Comparison of ENCODE assay signal across 17 mouse cellular contexts in the genomic region with DNA sequence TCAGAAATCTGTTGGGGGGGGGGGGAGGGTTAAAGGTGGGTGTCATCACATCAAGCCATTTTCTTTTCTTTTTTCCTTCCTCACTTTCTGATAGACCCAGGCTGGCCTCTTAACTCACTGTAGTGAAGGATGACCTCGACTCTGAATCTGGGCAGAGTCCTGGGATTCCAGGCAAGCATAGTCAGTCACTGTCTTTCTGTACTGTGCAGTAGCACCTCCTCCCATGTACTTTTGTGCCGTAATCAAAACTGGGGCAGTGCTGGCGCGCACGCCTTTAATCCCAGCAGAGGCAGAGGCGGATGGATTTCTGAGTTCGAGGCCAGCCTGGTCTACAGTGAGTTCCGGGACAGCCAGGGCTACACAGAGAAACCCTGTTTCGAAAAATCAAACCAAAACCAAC. TPM values are rescaled to one million over a fixed set of nuclear protein-coding genes. Genes with fewer than 3 reads are reported as not detected.
DNase-seq lines count a peak whose midpoint lies in the region; ATAC-seq and TF ChIP-seq lines count a peak whose summit lies in the region.
"Had no signal": no experiment of that assay in that cellular context is flagged by ENCODE, and none has a peak within 500 bp of the region (broad histone marks: within the 10 kb centered on the region; RNA-seq: fewer than 3 reads in every experiment).

No protein-coding gene starts in this region.

- no peak overlapping the region for H3K4me3 ChIP-seq in intestine, postnatal 0 days (ENCODE audit: low read depth, low read length)
- H3K4me3 ChIP-seq in intestine, embryonic 16.5 days (ENCODE audit: low read length): no peak overlapping the region
- H3K4me3 ChIP-seq: embryonic facial prominence, embryonic 13.5 days; hindbrain, embryonic 10.5 days; liver, embryonic 13.5 days; midbrain, embryonic 15.5 days had no signal

- no peaks in the 10 kb centered on the region for H3K9me3 ChIP-seq in intestine, postnatal 0 days (ENCODE audit: control insufficient read depth)
- H3K9me3 ChIP-seq in intestine, embryonic 16.5 days (ENCODE audit: control insufficient read depth, low read length): no peaks in the 10 kb centered on the region
- H3K9me3 ChIP-seq: liver, embryonic 13.5 days; midbrain, embryonic 15.5 days had no signal

- no peak overlapping the region for H3K9ac ChIP-seq in intestine, postnatal 0 days (ENCODE audit: low read depth, low read length)
- no peak overlapping the region for H3K9ac ChIP-seq in intestine, embryonic 16.5 days (ENCODE audit: low read depth, low read length)
- H3K9ac ChIP-seq: embryonic facial prominence, embryonic 13.5 days; liver, embryonic 13.5 days; midbrain, embryonic 15.5 days had no signal

- DNase-seq in adrenal gland, adult (ENCODE audit: inconsistent age in 2 of 2, low spot score in 1 of 2): peak; percentile 68 to 85
- no peak for DNase-seq in adrenal gland, postnatal 4 days (ENCODE audit: low spot score in 2 of 2)
- DNase-seq in adrenal gland, postnatal 10 days: peak; percentile 51
- DNase-seq in kidney, postnatal 14 days: peak; percentile 22
- no peak for DNase-seq in retina, postnatal 1 day
- DNase-seq: cerebellum, postnatal 36 days; heart, adult 11 months; liver, embryonic 13.5 days; lung, postnatal 4 days; thymus, adult 18-20 months had no signal

- H3K36me3 ChIP-seq in intestine, postnatal 0 days (ENCODE audit: control insufficient read depth, insufficient read depth): peaks cover 24% of the 10 kb centered on the region
- peaks cover 2% of the 10 kb centered on the region; the same call in 1 of the 2 replicates for H3K36me3 ChIP-seq in intestine, embryonic 16.5 days (ENCODE audit: control insufficient read depth, insufficient read depth, low read length)

- no peak for TF ChIP-seq CTCF in intestine, postnatal 0 days (IDR thresholded peaks at IDR 0.05; ENCODE audit: low read depth)

- peak; percentile 37; the same call in 1 of the 2 replicates for ATAC-seq in intestine, postnatal 0 days
- no peak for ATAC-seq in intestine, embryonic 16.5 days
- ATAC-seq in megakaryocyte, adult 5-6 weeks (ENCODE audit: poor library complexity, severe bottlenecking): no peak
- ATAC-seq: forebrain, embryonic 16.5 days; midbrain, embryonic 15.5 days had no signal

- no peaks in the 10 kb centered on the region for H3K4me1 ChIP-seq in intestine, postnatal 0 days (replicated peaks; ENCODE audit: control insufficient read depth, insufficient read depth, low read length)
- H3K4me1 ChIP-seq in intestine, embryonic 16.5 days (ENCODE audit: control insufficient read depth, insufficient read depth, low read length): 0 out of 2 replicates have a peak, but pooled peaks cover 4% of the 10 kb centered on the region
- H3K4me1 ChIP-seq: midbrain, embryonic 15.5 days had no signal

- no peak overlapping the region for H3K4me2 ChIP-seq in intestine, postnatal 0 days (replicated peaks; ENCODE audit: low read depth)
- H3K4me2 ChIP-seq in intestine, embryonic 16.5 days (ENCODE audit: low read depth, low read length): no peak overlapping the region
- H3K4me2 ChIP-seq: embryonic facial prominence, embryonic 13.5 days; liver, embryonic 13.5 days; midbrain, embryonic 15.5 days had no signal

- no peaks in the 10 kb centered on the region for H3K27me3 ChIP-seq in intestine, postnatal 0 days (replicated peaks; ENCODE audit: control insufficient read depth, insufficient read depth, low read length)
- H3K27me3 ChIP-seq in intestine, embryonic 16.5 days (replicated peaks; ENCODE audit: control insufficient read depth, insufficient read depth, low read length): no peaks in the 10 kb centered on the region
- H3K27me3 ChIP-seq: embryonic facial prominence, embryonic 13.5 days; liver, embryonic 13.5 days; midbrain, embryonic 15.5 days had no signal

- no peak overlapping the region for H3K27ac ChIP-seq in intestine, postnatal 0 days (ENCODE audit: low read depth, low read length)
- no peak overlapping the region for H3K27ac ChIP-seq in intestine, embryonic 16.5 days (ENCODE audit: low read length)
- H3K27ac ChIP-seq: embryonic facial prominence, embryonic 13.5 days; hindbrain, embryonic 10.5 days; liver, embryonic 13.5 days; midbrain, embryonic 15.5 days had no signal

- WGBS in intestine, postnatal 0 days: 79% methylated on average over 9 of the region's 9 CpGs
- WGBS in intestine, embryonic 16.5 days: 82% methylated on average over 9 of the region's 9 CpGs

RNA-seq across cellular contexts. Expression of a gene that starts 16.4 kb away (rescaled TPM):
- total RNA-seq in adrenal gland, postnatal 4 days (2021): 1 to 10 TPM; 3.8 to 4.4 TPM
- 1.3 and 1.6 TPM in 2 replicates for polyA plus RNA-seq in intestine, postnatal 0 days (2015; fragmentation: Nextera tagmentation; extraction: Ambion mirVana)
- polyA plus RNA-seq in intestine, embryonic 16.5 days (2015; fragmentation: Nextera tagmentation; extraction: Ambion mirVana): 1.1 and 1.3 TPM in 2 replicates
- total RNA-seq in adrenal gland, postnatal 10 days (2021): 1 to 10 TPM; 4.2 to 7.4 TPM
- not detected in 2 replicates for total RNA-seq in megakaryocyte, adult 5-6 weeks (2015)
- total RNA-seq in megakaryocyte, adult 5-6 weeks (2017): 1.3 TPM in 1 of 2 replicates, not detected in the other

RNA-seq across cellular contexts. Expression of a gene that starts 31.4 kb away (rescaled TPM):
- total RNA-seq in adrenal gland, postnatal 4 days (2021): 100 to 1,000 TPM; 188 to 206 TPM
- 159 and 175 TPM in 2 replicates for polyA plus RNA-seq in intestine, postnatal 0 days (2015; fragmentation: Nextera tagmentation; extraction: Ambion mirVana)
- 271 and 297 TPM in 2 replicates for polyA plus RNA-seq in intestine, embryonic 16.5 days (2015; fragmentation: Nextera tagmentation; extraction: Ambion mirVana)
- total RNA-seq in adrenal gland, postnatal 10 days (2021): 100 to 1,000 TPM; 142 to 146 TPM
- total RNA-seq in megakaryocyte, adult 5-6 weeks (2015): 174 and 182 TPM in 2 replicates
- total RNA-seq in megakaryocyte, adult 5-6 weeks (2017): 86.5 and 88.9 TPM in 2 replicates

RNA-seq across cellular contexts. Expression of a gene that starts 31.7 kb away (rescaled TPM):
- total RNA-seq in adrenal gland, postnatal 4 days (2021): 10 to 100 TPM; 51.1 to 52.2 TPM
- 92.9 and 94.5 TPM in 2 replicates for polyA plus RNA-seq in intestine, postnatal 0 days (2015; fragmentation: Nextera tagmentation; extraction: Ambion mirVana)
- 64.2 and 66.9 TPM in 2 replicates for polyA plus RNA-seq in intestine, embryonic 16.5 days (2015; fragmentation: Nextera tagmentation; extraction: Ambion mirVana)
- total RNA-seq in adrenal gland, postnatal 10 days (2021): 10 to 100 TPM; 41.1 to 41.5 TPM
- total RNA-seq in megakaryocyte, adult 5-6 weeks (2015): 60.9 and 69.8 TPM in 2 replicates
- total RNA-seq in megakaryocyte, adult 5-6 weeks (2017): 79.7 and 84.8 TPM in 2 replicates

RNA-seq across cellular contexts. Expression of a gene that starts 42.6 kb away (rescaled TPM):
- 10 to 100 TPM; 15.7 to 21.0 TPM for total RNA-seq in adrenal gland, postnatal 4 days (2021)
- 14.3 and 15.1 TPM in 2 replicates for polyA plus RNA-seq in intestine, postnatal 0 days (2015; fragmentation: Nextera tagmentation; extraction: Ambion mirVana)
- 6.5 and 7.5 TPM in 2 replicates for polyA plus RNA-seq in intestine, embryonic 16.5 days (2015; fragmentation: Nextera tagmentation; extraction: Ambion mirVana)
- 10 to 100 TPM; 16.5 to 16.6 TPM for total RNA-seq in adrenal gland, postnatal 10 days (2021)
- total RNA-seq in megakaryocyte, adult 5-6 weeks (2015): not detected in 2 replicates
- not detected in 2 replicates for total RNA-seq in megakaryocyte, adult 5-6 weeks (2017)

Comparison
In these comparisons a context has a peak if more than half of its experiments do, and no peak if none do; other contexts are left out.
1. DNase-seq: peak in adrenal gland, adult (2 of 2), adrenal gland, postnatal 10 days (single experiment) and kidney, postnatal 14 days (single experiment); none in adrenal gland, postnatal 4 days (0 of 2) and retina, postnatal 1 day (single experiment).